Mouse (Mus musculus) small intestine, adult 2 months (tissue): ENCODE data around the gene Bsnd.
A peak's percentile ranks its signal among the peaks of the same experiment; 100 is the strongest.

Experiments used
- CTCF ChIP-seq: fragments of 200-500 bp; IDR thresholded peaks from 2 replicates; pipeline ENCODE4 v1.5.1; 2012; ENCODE audit warnings: low read depth, mild to moderate bottlenecking, control low read depth, inconsistent platforms, low read length, moderate library complexity, mixed read lengths; ENCODE audit not compliant: insufficient replicate concordance, insufficient read length; ENCODE audit errors: extremely low read depth
- POLR2A ChIP-seq: fragments of 200-500 bp; IDR thresholded peaks from 2 replicates; pipeline ENCODE4 v1.6.1; 2012; ENCODE audit warnings: low read depth, mild to moderate bottlenecking, control low read depth, inconsistent platforms, low read length, moderate library complexity

DNA sequence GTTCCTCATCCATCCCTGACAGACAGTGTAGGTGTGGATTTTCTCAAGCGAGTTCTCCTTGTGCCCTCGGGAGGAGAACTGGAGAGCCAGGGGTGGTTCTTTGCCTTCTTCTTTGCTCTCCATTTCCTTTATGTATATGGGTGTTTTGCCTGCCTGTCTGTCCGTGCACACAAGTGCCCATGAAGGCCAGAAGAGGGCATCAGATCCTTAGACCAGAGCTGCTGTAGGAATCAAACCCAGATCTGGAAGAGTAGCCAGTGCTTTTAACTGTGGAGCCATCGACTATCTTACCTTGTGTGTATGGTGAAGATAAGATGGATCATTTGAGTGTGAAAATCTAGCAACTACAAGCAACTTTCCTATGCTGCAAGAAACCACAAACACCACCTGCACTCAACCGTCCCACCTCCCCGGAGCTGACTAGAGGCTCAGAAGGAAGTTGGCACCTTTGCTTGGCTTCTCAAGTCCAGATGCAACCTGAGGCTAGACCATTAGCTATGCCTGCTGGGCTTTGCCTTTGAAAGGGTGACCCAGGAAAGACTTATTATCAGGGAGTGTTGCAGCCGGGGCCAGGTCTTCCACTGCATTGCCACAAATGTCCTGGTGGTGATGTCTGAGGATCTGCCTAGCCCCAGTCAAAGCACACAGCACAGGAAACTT is 41.5 kb upstream of the Bsnd start:
- TF ChIP-seq CTCF (peak; percentile 68; the same call in 1 of the 2 replicates), POLR2A (no peak)
